Mouse (Mus musculus) adrenal gland, postnatal 36 days (tissue): ENCODE results near the gene Shf. TPM values are rescaled to one million over a fixed set of nuclear protein-coding genes. Genes with fewer than 3 reads are reported as not detected.

Source experiments
- DNase-seq, 2 experiments: peaks; one replicate each; pipeline ENCODE4 v3.0.0; 2021; ENCODE audit warnings: mixed read lengths in 1 of 2
- total RNA-seq, 2 experiments: library from RNA; stranded (reverse); gene quantifications; 2 replicates each; pipeline ENCODE4 v1.2.3; 2021

Shf gene
- total RNA-seq, 2 experiments from 2014 or later: 9.3 to 9.4 TPM

- no peak for DNase-seq
Observed at GRCm38 (mm10) chr2:122301921-122302573, 66.9 kb downstream of the Shf start.

- DNase-seq: peak; percentile 63
Observed at GRCm38 (mm10) chr2:122301081-122301920, 67.7 kb downstream of the Shf start.

GRCm38 (mm10) chr2:122300656-122301020, 68.3 kb downstream of the Shf start:
- DNase-seq: no peak

- no peak for DNase-seq
Observed at GRCm38 (mm10) chr2:122299911-122300655, 68.9 kb downstream of the Shf start.

Other genes starting within 250 kb of the Shf start
- gene B2m, start 221.5 kb downstream of the Shf start, total RNA-seq: 100 to 1,000 TPM; 632 to 981 TPM
- gene Trim69, start 208.5 kb downstream of the Shf start, total RNA-seq: under 1 TPM; 0.16 to 0.17 TPM
- gene Patl2, start 183.0 kb downstream of the Shf start, total RNA-seq: not detected
- gene Terb2, start 182.9 kb downstream of the Shf start, total RNA-seq: not detected
- gene Sord, start 134.4 kb downstream of the Shf start, total RNA-seq: 10 to 100 TPM; 75.8 to 96.2 TPM
- under 1 TPM in 1 of 2 experiments, not detected in 1; 0.13 TPM for gene Duox2, start 70.7 kb downstream of the Shf start, total RNA-seq
- gene Duoxa2, start 70.3 kb downstream of the Shf start, total RNA-seq: not detected
- not detected for gene Duoxa1, start 55.4 kb downstream of the Shf start, total RNA-seq
- under 1 TPM; 0.10 to 0.13 TPM for gene Duox1, start 53.5 kb downstream of the Shf start, total RNA-seq
- 1 to 10 TPM; 3.0 to 3.5 TPM for gene Slc28a2, start 57.3 kb upstream of the Shf start, total RNA-seq
- under 1 TPM in 1 of 2 experiments, not detected in 1; 0.10 TPM for gene Gm14085, start 115.8 kb upstream of the Shf start, total RNA-seq
- 1 to 10 TPM; 4.9 to 5.5 TPM for gene Gatm, start 242.1 kb upstream of the Shf start, total RNA-seq